Mouse (Mus musculus): ENCODE measurements around the gene Arfgef2. TPM values are rescaled to one million over a fixed set of nuclear protein-coding genes. Genes with fewer than 3 reads are reported as not detected.

Arfgef2 gene
- 6.8 and 11.6 TPM in 2 replicates for polyA plus RNA-seq (2012; rRNA removed)

- Histone ChIP-seq H3K27ac (ENCODE audit: insufficient read depth, low read depth, low read length) (peak within 1 kb of the TSS; percentile 67), H3K27me3 (ENCODE audit: control insufficient read depth, insufficient read depth, low read length) (no peaks in the 10 kb centered on the region), H3K36me3 (ENCODE audit: control insufficient read depth, insufficient read depth, low read length) (no peaks in the 10 kb centered on the region), H3K4me1 (ENCODE audit: control insufficient read depth, insufficient read depth, insufficient read length, low read length) (peaks cover 5% of the 10 kb centered on the region; the same call in 1 of the 2 replicates), H3K4me3 (ENCODE audit: low read depth, low read length) (peak within 1 kb of the TSS; percentile 99)
- TF ChIP-seq CTCF (IDR thresholded peaks at IDR 0.05; ENCODE audit: extremely low read depth, insufficient read length, insufficient replicate concordance, low read depth, low read length) (no peak), POLR2A (IDR thresholded peaks at IDR 0.05; ENCODE audit: low read depth, low read length) (peak; percentile 85)
- under 1% methylated on average over 76 of the region's 76 CpGs for WGBS
Measured at GRCm38 (mm10) chr2:166805250-166806172, at the start of gene Arfgef2. Gene Arfgef2, plus strand, starts transcription at chr2:166805588.

DNA sequence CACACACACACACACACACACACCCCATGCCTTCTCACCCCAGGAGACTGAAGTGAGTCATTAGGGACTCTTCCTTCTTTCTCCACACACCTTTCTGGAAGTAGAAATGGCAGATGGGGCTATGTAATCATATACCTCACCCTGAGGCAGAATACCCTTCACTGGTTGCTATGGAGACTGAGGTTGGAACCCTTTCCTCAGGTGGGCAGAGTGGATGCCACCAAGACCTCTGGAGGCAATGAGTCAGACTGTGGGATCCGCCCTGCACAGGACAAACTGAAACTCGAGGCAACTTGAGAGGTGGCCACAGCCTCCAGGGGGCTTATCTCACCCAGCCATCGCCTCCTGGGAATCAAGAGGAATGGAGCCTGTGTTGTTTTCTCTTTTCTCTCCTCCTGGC, 47.4 kb upstream of the Arfgef2 start:
- no peak overlapping the region for H3K27ac ChIP-seq (ENCODE audit: insufficient read depth, low read depth, low read length)
- no peak overlapping the region for H3K4me3 ChIP-seq (ENCODE audit: low read depth, low read length)
- no peaks in the 10 kb centered on the region for H3K36me3 ChIP-seq (ENCODE audit: control insufficient read depth, insufficient read depth, low read length)
- TF ChIP-seq POLR2A (IDR thresholded peaks at IDR 0.05; ENCODE audit: low read depth, low read length) (no peak), CTCF (IDR thresholded peaks at IDR 0.05; ENCODE audit: extremely low read depth, insufficient read length, insufficient replicate concordance, low read depth, low read length) (no peak)
- 15% methylated on average over 3 of the region's 3 CpGs for WGBS
- H3K4me1 ChIP-seq (ENCODE audit: control insufficient read depth, insufficient read depth, insufficient read length, low read length): no peaks in the 10 kb centered on the region
- H3K27me3 ChIP-seq (ENCODE audit: control insufficient read depth, insufficient read depth, low read length): no peaks in the 10 kb centered on the region

DNA sequence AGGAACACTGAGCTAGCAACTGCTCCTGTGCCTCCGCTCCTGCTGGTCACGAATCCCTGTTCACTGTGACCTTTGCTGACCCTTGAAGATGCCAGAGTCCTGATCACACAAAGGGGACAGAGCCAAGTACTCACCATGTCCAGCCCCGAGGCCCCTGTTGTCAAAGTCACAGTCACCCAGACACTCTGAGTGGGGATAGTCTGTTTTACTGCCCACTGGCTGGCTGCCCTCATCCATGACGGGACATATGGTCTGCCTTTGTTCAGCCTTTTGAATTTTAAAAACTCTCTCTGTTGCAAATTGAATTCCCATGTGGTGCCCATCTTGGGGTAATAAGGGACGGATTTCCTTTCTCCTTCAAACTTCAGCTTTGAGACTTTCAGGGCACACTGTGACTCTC, 41.3 kb upstream of the Arfgef2 start:
- no peaks in the 10 kb centered on the region for H3K4me1 ChIP-seq (ENCODE audit: control insufficient read depth, insufficient read depth, insufficient read length, low read length)

DNA sequence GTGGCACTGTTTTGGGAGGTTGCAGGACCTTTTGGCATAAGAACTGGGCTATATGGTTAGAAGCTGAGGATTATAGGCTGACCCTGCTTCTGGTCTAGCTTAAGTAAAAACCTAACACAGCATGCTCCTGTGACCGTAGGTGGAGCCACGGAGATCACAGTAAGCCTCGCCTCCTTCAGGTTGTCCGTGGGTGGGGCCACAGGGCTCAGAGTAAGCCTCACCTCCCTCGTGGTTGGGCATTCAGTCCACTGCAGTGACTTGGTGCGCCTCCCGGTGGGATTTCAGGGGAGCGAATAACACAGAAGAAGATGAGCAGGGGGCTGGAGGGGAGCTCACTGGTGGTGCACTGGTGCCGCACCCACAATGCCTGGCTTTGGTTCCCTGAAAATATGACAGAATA, 37.8 kb upstream of the Arfgef2 start:
- Histone ChIP-seq H3K36me3 (ENCODE audit: control insufficient read depth, insufficient read depth, low read length) (no peaks in the 10 kb centered on the region), H3K4me1 (ENCODE audit: control insufficient read depth, insufficient read depth, insufficient read length, low read length) (no peaks in the 10 kb centered on the region), H3K27me3 (ENCODE audit: control insufficient read depth, insufficient read depth, low read length) (no peaks in the 10 kb centered on the region), H3K27ac (ENCODE audit: insufficient read depth, low read depth, low read length) (no peak overlapping the region), H3K4me3 (ENCODE audit: low read depth, low read length) (no peak overlapping the region)
- TF ChIP-seq CTCF (IDR thresholded peaks at IDR 0.05; ENCODE audit: extremely low read depth, insufficient read length, insufficient replicate concordance, low read depth, low read length): no peak
- TF ChIP-seq POLR2A (IDR thresholded peaks at IDR 0.05; ENCODE audit: low read depth, low read length): no peak
- 60% methylated on average over 9 of the region's 9 CpGs for WGBS

More for the DNA sequence above, 41.3 kb upstream of the Arfgef2 start:
- Histone ChIP-seq H3K36me3 (ENCODE audit: control insufficient read depth, insufficient read depth, low read length) (no peaks in the 10 kb centered on the region), H3K27ac (ENCODE audit: insufficient read depth, low read depth, low read length) (no peak overlapping the region), H3K27me3 (ENCODE audit: control insufficient read depth, insufficient read depth, low read length) (no peaks in the 10 kb centered on the region), H3K4me3 (ENCODE audit: low read depth, low read length) (no peak overlapping the region)
- TF ChIP-seq CTCF (IDR thresholded peaks at IDR 0.05; ENCODE audit: extremely low read depth, insufficient read length, insufficient replicate concordance, low read depth, low read length) (no peak), POLR2A (IDR thresholded peaks at IDR 0.05; ENCODE audit: low read depth, low read length) (no peak)
- WGBS: 55% methylated on average over 5 of the region's 5 CpGs

DNA sequence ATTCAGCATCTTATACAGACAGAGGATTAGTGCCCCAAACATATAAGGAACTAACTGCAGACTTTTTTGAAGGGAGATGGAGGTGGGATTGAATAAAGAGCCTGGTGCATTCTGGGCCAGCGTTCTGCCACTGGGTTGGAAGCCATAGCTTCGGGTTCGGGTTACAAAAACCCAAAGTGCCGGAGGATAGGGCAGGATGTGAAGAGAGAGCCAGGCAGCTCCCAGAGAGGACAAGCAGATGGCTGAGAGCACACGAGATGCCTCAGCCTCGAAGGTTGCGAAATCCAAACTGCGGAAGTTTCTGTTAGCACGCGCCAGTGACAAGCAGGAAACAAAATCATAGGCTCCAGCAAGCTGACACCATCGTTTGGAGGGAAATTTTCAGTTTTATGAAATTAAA, 34.0 kb upstream of the Arfgef2 start:
- H3K27me3 ChIP-seq (ENCODE audit: control insufficient read depth, insufficient read depth, low read length): no peaks in the 10 kb centered on the region
- 29% methylated on average over 11 of the region's 11 CpGs for whole genome bisulfite sequencing
- no peak for TF ChIP-seq POLR2A (IDR thresholded peaks at IDR 0.05; ENCODE audit: low read depth, low read length)
- no peak for TF ChIP-seq CTCF (IDR thresholded peaks at IDR 0.05; ENCODE audit: extremely low read depth, insufficient read length, insufficient replicate concordance, low read depth, low read length)
- no peaks in the 10 kb centered on the region for H3K36me3 ChIP-seq (ENCODE audit: control insufficient read depth, insufficient read depth, low read length)
- no peak overlapping the region for H3K4me3 ChIP-seq (ENCODE audit: low read depth, low read length)
- 0 out of 2 replicates have a peak overlapping the region, but pooled peaks have one; percentile 46 for H3K27ac ChIP-seq (ENCODE audit: insufficient read depth, low read depth, low read length)
- no peaks in the 10 kb centered on the region for H3K4me1 ChIP-seq (ENCODE audit: control insufficient read depth, insufficient read depth, insufficient read length, low read length)

GRCm38 (mm10) chr2:166773587-166773986, 31.8 kb upstream of the Arfgef2 start:
- H3K27ac ChIP-seq (ENCODE audit: insufficient read depth, low read depth, low read length): no peak overlapping the region
- TF ChIP-seq POLR2A (IDR thresholded peaks at IDR 0.05; ENCODE audit: low read depth, low read length) (no peak), CTCF (IDR thresholded peaks at IDR 0.05; ENCODE audit: extremely low read depth, insufficient read length, insufficient replicate concordance, low read depth, low read length) (no peak)
- H3K27me3 ChIP-seq (ENCODE audit: control insufficient read depth, insufficient read depth, low read length): no peaks in the 10 kb centered on the region
- H3K36me3 ChIP-seq (ENCODE audit: control insufficient read depth, insufficient read depth, low read length): no peaks in the 10 kb centered on the region
- no peak overlapping the region for H3K4me3 ChIP-seq (ENCODE audit: low read depth, low read length)
- 77% methylated on average over 10 of the region's 10 CpGs for WGBS
- no peaks in the 10 kb centered on the region for H3K4me1 ChIP-seq (ENCODE audit: control insufficient read depth, insufficient read depth, insufficient read length, low read length)

DNA sequence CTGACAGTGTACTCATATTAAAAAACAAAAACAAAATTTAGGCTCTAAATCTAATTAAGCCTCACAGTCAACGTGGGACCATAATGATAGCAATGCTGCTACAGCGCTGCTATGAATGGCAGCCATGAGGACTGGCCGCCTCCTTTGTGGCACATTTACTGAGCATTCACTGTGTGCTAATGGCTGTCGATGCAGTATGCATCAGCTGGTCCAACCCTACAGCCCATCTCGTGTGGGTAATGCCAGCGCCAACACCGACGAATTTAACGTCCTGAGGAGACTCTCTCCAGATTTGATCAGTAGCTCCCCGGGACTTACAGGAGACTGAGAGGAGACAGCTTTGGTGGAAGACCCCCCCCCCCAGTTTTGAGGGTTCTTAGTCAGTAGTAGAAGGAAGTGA, 31.1 kb upstream of the Arfgef2 start:
- H3K27me3 ChIP-seq (ENCODE audit: control insufficient read depth, insufficient read depth, low read length): no peaks in the 10 kb centered on the region
- H3K4me3 ChIP-seq (ENCODE audit: low read depth, low read length): no peak overlapping the region
- no peaks in the 10 kb centered on the region for H3K4me1 ChIP-seq (ENCODE audit: control insufficient read depth, insufficient read depth, insufficient read length, low read length)
- TF ChIP-seq CTCF (IDR thresholded peaks at IDR 0.05; ENCODE audit: extremely low read depth, insufficient read length, insufficient replicate concordance, low read depth, low read length): no peak
- no peak for TF ChIP-seq POLR2A (IDR thresholded peaks at IDR 0.05; ENCODE audit: low read depth, low read length)
- no peak overlapping the region for H3K27ac ChIP-seq (ENCODE audit: insufficient read depth, low read depth, low read length)
- 86% methylated on average over 10 of the region's 10 CpGs for WGBS
- H3K36me3 ChIP-seq (ENCODE audit: control insufficient read depth, insufficient read depth, low read length): no peaks in the 10 kb centered on the region

Measured in small intestine, adult 2 months (tissue).